Mouse (Mus musculus): ENCODE results near the gene Pik3r3. TPM values are rescaled to one million over a fixed set of nuclear protein-coding genes. Genes with fewer than 3 reads are reported as not detected.

Gene Pik3r3
- polyA plus RNA-seq, 1 experiment from 2014 or later: 16.7 TPM

- Histone ChIP-seq H3K4me1 (ENCODE audit: control insufficient read depth in 2 of 2, insufficient read depth in 2 of 2, low read length in 2 of 2) (no peaks in the 10 kb centered on the region), H3K4me3 (ENCODE audit: control insufficient read depth in 1 of 2, insufficient read depth in 1 of 2, low read depth in 1 of 2, low read length in 2 of 2) (no peak overlapping the region), H3K27me3 (ENCODE audit: control insufficient read depth, insufficient read depth, low read length) (no peaks in the 10 kb centered on the region), H3K27ac (replicated peaks in 1 of 2; ENCODE audit: control insufficient read depth in 1 of 2, insufficient read depth in 1 of 2, low read depth in 2 of 2, low read length in 2 of 2) (no peak overlapping the region), H3K36me3 (ENCODE audit: control insufficient read depth, insufficient read depth, low read length) (no peaks in the 10 kb centered on the region), H3K9me3 (ENCODE audit: control insufficient read depth, low read length) (no peaks in the 10 kb centered on the region), H3K9ac (ENCODE audit: low read length) (no peak overlapping the region), H3K4me2 (ENCODE audit: low read length) (no peak overlapping the region)
- no peak for ATAC-seq (ENCODE audit: insufficient number of reproducible peaks, insufficient read depth, low FRiP score, low read depth)
- WGBS: 95% methylated on average over 3 of the region's 3 CpGs
These were observed 28.6 kb downstream of the Pik3r3 start for GRCm38 (mm10) chr4:116249986-116250385.

DNA sequence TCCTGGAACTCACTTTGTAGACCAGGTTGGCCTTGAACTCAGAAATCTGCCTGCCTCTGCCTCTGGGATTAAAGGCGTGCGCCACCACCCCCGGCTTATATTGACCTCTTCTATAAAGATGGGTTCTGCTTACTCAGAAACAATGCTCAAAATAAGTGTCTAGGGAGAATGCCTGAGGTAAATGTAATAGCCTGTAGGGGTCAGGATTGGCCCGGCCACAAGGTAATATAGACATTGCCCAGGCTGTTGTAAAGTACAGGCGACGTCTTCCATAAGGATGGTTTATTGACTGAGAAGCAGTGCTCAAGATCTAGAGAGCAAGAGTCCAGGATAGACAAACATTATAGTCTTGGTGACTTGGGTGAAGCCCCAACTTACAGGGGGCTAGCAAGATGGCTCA is 46.8 kb downstream of the Pik3r3 start:
- Histone ChIP-seq H3K27me3 (ENCODE audit: control insufficient read depth, insufficient read depth, low read length) (no peaks in the 10 kb centered on the region), H3K4me1 (ENCODE audit: control insufficient read depth in 2 of 2, insufficient read depth in 2 of 2, low read length in 2 of 2) (no peaks in the 10 kb centered on the region), H3K4me3 (ENCODE audit: control insufficient read depth in 1 of 2, insufficient read depth in 1 of 2, low read depth in 1 of 2, low read length in 2 of 2) (no peak overlapping the region), H3K27ac (replicated peaks in 1 of 2; ENCODE audit: control insufficient read depth in 1 of 2, insufficient read depth in 1 of 2, low read depth in 2 of 2, low read length in 2 of 2) (no peak overlapping the region), H3K9me3 (ENCODE audit: control insufficient read depth, low read length) (no peaks in the 10 kb centered on the region), H3K36me3 (ENCODE audit: control insufficient read depth, insufficient read depth, low read length) (peaks cover 49% of the 10 kb centered on the region), H3K9ac (ENCODE audit: low read length) (no peak overlapping the region), H3K4me2 (ENCODE audit: low read length) (no peak overlapping the region)
- 92% methylated on average over 6 of the region's 6 CpGs for WGBS
- ATAC-seq (ENCODE audit: insufficient number of reproducible peaks, insufficient read depth, low FRiP score, low read depth): no peak

GRCm38 (mm10) chr4:116282211-116282610 is 60.8 kb downstream of the Pik3r3 start:
- no peak for ATAC-seq (ENCODE audit: insufficient number of reproducible peaks, insufficient read depth, low FRiP score, low read depth)
- Histone ChIP-seq H3K4me3 (ENCODE audit: control insufficient read depth in 1 of 2, insufficient read depth in 1 of 2, low read depth in 1 of 2, low read length in 2 of 2) (no peak overlapping the region), H3K27me3 (ENCODE audit: control insufficient read depth, insufficient read depth, low read length) (no peaks in the 10 kb centered on the region), H3K36me3 (ENCODE audit: control insufficient read depth, insufficient read depth, low read length) (peaks cover 37% of the 10 kb centered on the region), H3K4me1 (ENCODE audit: control insufficient read depth in 2 of 2, insufficient read depth in 2 of 2, low read length in 2 of 2) (no peaks in the 10 kb centered on the region), H3K9ac (ENCODE audit: low read length) (no peak overlapping the region), H3K4me2 (ENCODE audit: low read length) (no peak overlapping the region), H3K9me3 (ENCODE audit: control insufficient read depth, low read length) (no peaks in the 10 kb centered on the region), H3K27ac (replicated peaks in 1 of 2; ENCODE audit: control insufficient read depth in 1 of 2, insufficient read depth in 1 of 2, low read depth in 2 of 2, low read length in 2 of 2) (no peak overlapping the region)
- WGBS: 73% methylated on average over 2 of the region's 2 CpGs

- no peaks in the 10 kb centered on the region for H3K4me1 ChIP-seq (ENCODE audit: control insufficient read depth in 2 of 2, insufficient read depth in 2 of 2, low read length in 2 of 2)
- no peak for ATAC-seq (ENCODE audit: insufficient number of reproducible peaks, insufficient read depth, low FRiP score, low read depth)
- WGBS: 88% methylated on average over 6 of the region's 6 CpGs
- H3K9me3 ChIP-seq (ENCODE audit: control insufficient read depth, low read length): no peaks in the 10 kb centered on the region
- no peak overlapping the region for H3K9ac ChIP-seq (ENCODE audit: low read length)
- peaks cover 72% of the 10 kb centered on the region for H3K36me3 ChIP-seq (ENCODE audit: control insufficient read depth, insufficient read depth, low read length)
- H3K4me2 ChIP-seq (ENCODE audit: low read length): no peak overlapping the region
- H3K27ac ChIP-seq (replicated peaks in 1 of 2; ENCODE audit: control insufficient read depth in 1 of 2, insufficient read depth in 1 of 2, low read depth in 2 of 2, low read length in 2 of 2): no peak overlapping the region
- no peak overlapping the region for H3K4me3 ChIP-seq (ENCODE audit: control insufficient read depth in 1 of 2, insufficient read depth in 1 of 2, low read depth in 1 of 2, low read length in 2 of 2)
- no peaks in the 10 kb centered on the region for H3K27me3 ChIP-seq (ENCODE audit: control insufficient read depth, insufficient read depth, low read length)
These were observed 70.1 kb downstream of the Pik3r3 start for GRCm38 (mm10) chr4:116291561-116291960.

DNA sequence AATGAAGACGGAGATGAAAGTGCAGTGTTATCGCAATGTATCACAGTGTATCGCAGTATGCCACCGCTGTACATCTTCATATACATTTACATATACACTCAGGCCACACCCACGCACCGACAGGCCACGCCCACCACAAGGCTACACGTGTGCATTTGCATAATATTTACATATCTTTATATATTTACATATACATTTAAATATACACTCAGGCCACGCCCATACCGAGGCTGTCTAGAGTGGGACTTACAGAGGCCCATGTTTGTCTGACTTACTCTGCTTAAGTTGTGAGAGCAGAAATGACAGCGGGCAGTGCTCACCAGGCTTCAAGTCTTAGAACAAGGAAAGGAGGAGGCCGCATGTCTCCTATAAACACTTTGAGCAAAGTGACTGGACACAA is 71.9 kb downstream of the Pik3r3 start:
- Histone ChIP-seq H3K27ac (replicated peaks in 1 of 2; ENCODE audit: control insufficient read depth in 1 of 2, insufficient read depth in 1 of 2, low read depth in 2 of 2, low read length in 2 of 2) (no peak overlapping the region), H3K4me3 (ENCODE audit: control insufficient read depth in 1 of 2, insufficient read depth in 1 of 2, low read depth in 1 of 2, low read length in 2 of 2) (no peak overlapping the region), H3K9ac (ENCODE audit: low read length) (no peak overlapping the region), H3K4me2 (ENCODE audit: low read length) (no peak overlapping the region), H3K4me1 (ENCODE audit: control insufficient read depth in 2 of 2, insufficient read depth in 2 of 2, low read length in 2 of 2) (no peaks in the 10 kb centered on the region), H3K27me3 (ENCODE audit: control insufficient read depth, insufficient read depth, low read length) (no peaks in the 10 kb centered on the region), H3K36me3 (ENCODE audit: control insufficient read depth, insufficient read depth, low read length) (peaks cover 58% of the 10 kb centered on the region), H3K9me3 (ENCODE audit: control insufficient read depth, low read length) (no peaks in the 10 kb centered on the region)
- ATAC-seq (ENCODE audit: insufficient number of reproducible peaks, insufficient read depth, low FRiP score, low read depth): no peak
- WGBS: 81% methylated on average over 12 of the region's 12 CpGs

DNA sequence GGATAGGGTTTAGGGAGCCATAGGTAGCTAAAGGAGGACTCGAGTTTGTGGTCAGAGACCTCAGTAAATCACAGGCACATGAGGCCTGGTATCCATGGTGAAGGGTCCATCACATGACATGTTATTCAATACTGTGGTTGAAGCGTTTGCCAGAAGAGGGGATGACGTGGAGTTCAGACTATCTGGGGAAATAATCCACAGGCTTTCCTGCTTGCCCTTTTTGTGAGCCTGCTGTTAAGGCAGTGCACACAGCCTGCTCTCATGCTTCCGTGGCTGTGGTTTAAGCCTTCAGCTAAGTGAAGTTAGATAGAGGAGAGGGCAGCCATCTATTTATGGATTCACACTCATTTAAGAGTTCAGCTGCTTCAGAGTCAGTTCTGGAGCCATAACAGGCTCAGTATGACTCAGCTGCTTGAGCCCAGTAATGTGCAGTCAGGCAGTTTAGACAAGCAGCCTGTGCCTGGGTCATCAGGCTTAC is 79.5 kb downstream of the Pik3r3 start:
- no peaks in the 10 kb centered on the region for H3K27me3 ChIP-seq (ENCODE audit: control insufficient read depth, insufficient read depth, low read length)
- H3K4me3 ChIP-seq (ENCODE audit: control insufficient read depth in 1 of 2, insufficient read depth in 1 of 2, low read depth in 1 of 2, low read length in 2 of 2): no peak overlapping the region
- WGBS: 23% methylated on average over 4 of the region's 4 CpGs
- no peaks in the 10 kb centered on the region for H3K9me3 ChIP-seq (ENCODE audit: control insufficient read depth, low read length)
- no peak overlapping the region for H3K4me2 ChIP-seq (ENCODE audit: low read length)
- peaks cover 20% of the 10 kb centered on the region for H3K36me3 ChIP-seq (ENCODE audit: control insufficient read depth, insufficient read depth, low read length)
- no peak overlapping the region for H3K9ac ChIP-seq (ENCODE audit: low read length)
- no peak for ATAC-seq (ENCODE audit: insufficient number of reproducible peaks, insufficient read depth, low FRiP score, low read depth)
- peak overlapping the region; percentile 70 to 90 for H3K27ac ChIP-seq (replicated peaks in 1 of 2; ENCODE audit: control insufficient read depth in 1 of 2, insufficient read depth in 1 of 2, low read depth in 2 of 2, low read length in 2 of 2)
- peaks cover 8 to 13% of the 10 kb centered on the region in 2 experiments for H3K4me1 ChIP-seq (ENCODE audit: control insufficient read depth in 2 of 2, insufficient read depth in 2 of 2, low read length in 2 of 2)

DNA sequence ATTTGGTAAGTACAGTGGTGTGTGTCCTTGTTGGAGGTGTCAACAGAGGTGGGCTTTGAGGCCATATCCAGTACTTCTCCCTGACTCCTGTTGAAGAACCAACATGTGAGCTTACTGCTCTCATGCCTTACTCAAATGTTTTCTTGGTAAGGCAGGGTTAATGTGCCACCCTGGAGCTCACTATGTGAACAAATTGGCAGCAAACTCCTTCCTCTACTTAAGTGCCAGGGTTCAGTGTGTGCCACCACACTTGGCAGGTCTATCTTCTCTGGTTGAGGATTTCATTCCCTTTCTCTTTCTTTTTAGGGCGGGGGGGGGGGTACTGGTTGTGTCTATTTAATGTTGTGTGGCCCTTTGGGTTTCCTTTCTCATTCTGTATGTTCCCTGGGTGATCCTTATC is 83.1 kb downstream of the Pik3r3 start:
- H3K4me1 ChIP-seq (ENCODE audit: control insufficient read depth in 2 of 2, insufficient read depth in 2 of 2, low read length in 2 of 2): peaks cover 6 to 9% of the 10 kb centered on the region in 2 experiments
- no peak overlapping the region for H3K4me3 ChIP-seq (ENCODE audit: control insufficient read depth in 1 of 2, insufficient read depth in 1 of 2, low read depth in 1 of 2, low read length in 2 of 2)
- 12% methylated on average over 1 of the region's 1 CpGs for WGBS
- ATAC-seq (ENCODE audit: insufficient number of reproducible peaks, insufficient read depth, low FRiP score, low read depth): no peak
- H3K9ac ChIP-seq (ENCODE audit: low read length): no peak overlapping the region
- no peaks in the 10 kb centered on the region for H3K27me3 ChIP-seq (ENCODE audit: control insufficient read depth, insufficient read depth, low read length)
- H3K36me3 ChIP-seq (ENCODE audit: control insufficient read depth, insufficient read depth, low read length): peaks cover 51% of the 10 kb centered on the region
- H3K9me3 ChIP-seq (ENCODE audit: control insufficient read depth, low read length): no peaks in the 10 kb centered on the region
- H3K4me2 ChIP-seq (ENCODE audit: low read length): no peak overlapping the region
- H3K27ac ChIP-seq (replicated peaks in 1 of 2; ENCODE audit: control insufficient read depth in 1 of 2, insufficient read depth in 1 of 2, low read depth in 2 of 2, low read length in 2 of 2): no peak overlapping the region

DNA sequence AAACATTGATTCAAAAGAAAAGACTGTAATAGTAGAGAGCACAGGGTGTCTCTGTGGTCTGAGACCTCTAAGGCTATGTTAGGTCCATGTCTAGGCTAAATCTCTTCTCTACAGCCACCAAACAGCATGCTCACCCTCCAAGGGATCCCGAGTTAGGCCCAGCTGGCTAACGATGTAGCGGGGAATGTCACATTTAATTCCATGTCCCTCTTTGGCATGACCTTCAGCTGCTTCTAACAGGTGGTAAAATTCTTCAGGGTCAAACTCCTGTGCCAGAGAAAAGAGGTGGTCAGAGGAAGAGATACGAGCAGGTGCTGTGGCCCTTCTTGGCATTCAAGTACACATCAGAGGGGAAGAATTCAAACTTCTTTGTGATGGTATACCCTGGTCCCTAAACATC is 96.2 kb downstream of the Pik3r3 start:
- Histone ChIP-seq H3K27ac (replicated peaks in 1 of 2; ENCODE audit: control insufficient read depth in 1 of 2, insufficient read depth in 1 of 2, low read depth in 2 of 2, low read length in 2 of 2) (no peak overlapping the region), H3K4me2 (ENCODE audit: low read length) (no peak overlapping the region), H3K4me1 (ENCODE audit: control insufficient read depth in 2 of 2, insufficient read depth in 2 of 2, low read length in 2 of 2) (peaks cover 0 to 7% of the 10 kb centered on the region in 2 experiments; a peak in 1 of 4 replicates), H3K36me3 (ENCODE audit: control insufficient read depth, insufficient read depth, low read length) (peaks cover 92% of the 10 kb centered on the region), H3K9ac (ENCODE audit: low read length) (no peak overlapping the region), H3K4me3 (ENCODE audit: control insufficient read depth in 1 of 2, insufficient read depth in 1 of 2, low read depth in 1 of 2, low read length in 2 of 2) (no peak overlapping the region), H3K27me3 (ENCODE audit: control insufficient read depth, insufficient read depth, low read length) (no peaks in the 10 kb centered on the region), H3K9me3 (ENCODE audit: control insufficient read depth, low read length) (no peaks in the 10 kb centered on the region)
- ATAC-seq (ENCODE audit: insufficient number of reproducible peaks, insufficient read depth, low FRiP score, low read depth): no peak
- WGBS: 85% methylated on average over 4 of the region's 4 CpGs

Data from heart, embryonic 14.5 days (tissue).